Comparison of ENCODE assay signal across 9 mouse cellular contexts in genomic region chr17:43534362-43535222, GRCm38 (mm10). TPM values are rescaled to one million over a fixed set of nuclear protein-coding genes. Genes with fewer than 3 reads are reported as not detected.
DNase-seq lines count a peak whose midpoint lies in the region; ATAC-seq and TF ChIP-seq lines count a peak whose summit lies in the region.
"Had no signal": no experiment of that assay in that cellular context is flagged by ENCODE, and none has a peak within 500 bp of the region (broad histone marks: within the 10 kb centered on the region; RNA-seq: fewer than 3 reads in every experiment).

No protein-coding gene starts in this region.

- 6% methylated on average over 23 of the region's 23 CpGs for WGBS in hindbrain, embryonic 11.5 days

- no peaks in the 10 kb centered on the region for H3K27me3 ChIP-seq in ES-Bruce4 (ENCODE audit: control insufficient read depth, insufficient read depth, low read length, poor library complexity, severe bottlenecking)
- H3K27me3 ChIP-seq in hindbrain, embryonic 11.5 days (ENCODE audit: control insufficient read depth, insufficient read depth, low read length): no peaks in the 10 kb centered on the region

- peak; percentile 88 for ATAC-seq in hindbrain, embryonic 11.5 days (ENCODE audit: low FRiP score)
- ATAC-seq in CD4-positive, CD25-positive, alpha-beta regulatory T cell, adult 4 months: no peak

- TF ChIP-seq EP300 in ES-Bruce4 (IDR thresholded peaks at IDR 0.05; ENCODE audit: insufficient read depth, low read depth, low read length): peak; percentile 45; the same call in 1 of the 2 replicates

- no peaks in the 10 kb centered on the region for H3K4me1 ChIP-seq in ES-Bruce4 (ENCODE audit: control insufficient read depth, insufficient read depth, low read length)
- H3K4me1 ChIP-seq in hindbrain, embryonic 11.5 days (replicated peaks; ENCODE audit: control insufficient read depth, insufficient read depth, low read length): no peaks in the 10 kb centered on the region

- no peak for TF ChIP-seq POLR2A in ES-Bruce4 (IDR thresholded peaks at IDR 0.05; ENCODE audit: insufficient read depth, low read length)

- H3K9me3 ChIP-seq in ES-Bruce4 (replicated peaks; ENCODE audit: control insufficient read depth, insufficient read depth, low read length, poor library complexity, severe bottlenecking): no peaks in the 10 kb centered on the region
- H3K9me3 ChIP-seq in hindbrain, embryonic 11.5 days (ENCODE audit: control insufficient read depth, low read length): no peaks in the 10 kb centered on the region

- no peak overlapping the region for H3K9ac ChIP-seq in ES-Bruce4 (ENCODE audit: low read depth, poor library complexity, severe bottlenecking)
- H3K9ac ChIP-seq in hindbrain, embryonic 11.5 days (ENCODE audit: low read depth, low read length): 0 out of 2 replicates have a peak overlapping the region, but pooled peaks have one; percentile 7

- H3K27ac ChIP-seq in ES-Bruce4 (ENCODE audit: insufficient read depth, low read length): no peak overlapping the region
- no peak overlapping the region; the same call in 1 of the 2 replicates for H3K27ac ChIP-seq in hindbrain, embryonic 11.5 days (ENCODE audit: low read depth, low read length)

- no peak for TF ChIP-seq CTCF in ES-Bruce4 (IDR thresholded peaks at IDR 0.05; ENCODE audit: low read depth, low read length)

- peak overlapping the region; percentile 32 for H3K4me2 ChIP-seq in hindbrain, embryonic 11.5 days (replicated peaks; ENCODE audit: low read depth, low read length)

- no peaks in the 10 kb centered on the region for H3K36me3 ChIP-seq in ES-Bruce4 (ENCODE audit: control insufficient read depth, insufficient read depth, low read length, poor library complexity, severe bottlenecking)
- no peaks in the 10 kb centered on the region for H3K36me3 ChIP-seq in hindbrain, embryonic 11.5 days (ENCODE audit: control insufficient read depth, insufficient read depth, low read length)

- DNase-seq in cerebellum, adult 9-11 months: peak; percentile 20
- DNase-seq in frontal cortex, postnatal 14 days (ENCODE audit: low spot score in 2 of 2): peak; percentile 5 to 15
- DNase-seq in hindbrain, embryonic 11.5 days (ENCODE audit: low spot score): peak; percentile 76
- DNase-seq in layer of hippocampus, postnatal 14 days (ENCODE audit: low spot score in 2 of 2): peak; percentile 25 to 28
- peak; percentile 65 to 72 for DNase-seq in lung, postnatal 4 days
- peak; percentile 4 to 13 for DNase-seq in right cerebral cortex, adult 2 months (ENCODE audit: low spot score in 2 of 2)

- no peak overlapping the region; the same call in 1 of the 2 replicates for H3K4me3 ChIP-seq in ES-Bruce4 (ENCODE audit: low read depth, low read length)
- 0 out of 2 replicates have a peak overlapping the region, but pooled peaks have one; percentile 16 for H3K4me3 ChIP-seq in hindbrain, embryonic 11.5 days (ENCODE audit: low read depth, low read length)

RNA-seq across cellular contexts. Expression of gene Ankrd66, which starts 8.8 kb away (rescaled TPM):
- polyA plus RNA-seq in ES-Bruce4 (2011; ENCODE audit: insufficient read depth, insufficient read length, low read depth, missing spikeins): not detected in 2 replicates
- polyA plus RNA-seq in hindbrain, embryonic 11.5 days (2014; fragmentation: Nextera tagmentation; extraction: Ambion mirVana): 1.2 TPM in 2 replicates
- total RNA-seq in layer of hippocampus, postnatal 14 days (2021): under 1 TPM in 1 of 2 experiments, not detected in 1; 0.51 TPM
- not detected for polyA plus RNA-seq in CD4-positive, CD25-positive, alpha-beta regulatory T cell, adult 4 months (2017; shearing (Covaris generic))

RNA-seq across cellular contexts. Expression of gene Mep1a, which starts 32.0 kb away (rescaled TPM):
- not detected in 2 replicates for polyA plus RNA-seq in ES-Bruce4 (2011; ENCODE audit: insufficient read depth, insufficient read length, low read depth, missing spikeins)
- not detected in 2 replicates for polyA plus RNA-seq in hindbrain, embryonic 11.5 days (2014; fragmentation: Nextera tagmentation; extraction: Ambion mirVana)
- total RNA-seq in layer of hippocampus, postnatal 14 days (2021): not detected
- not detected for polyA plus RNA-seq in CD4-positive, CD25-positive, alpha-beta regulatory T cell, adult 4 months (2017; shearing (Covaris generic))
- total RNA-seq: left cerebral cortex, postnatal 25 days had no signal

RNA-seq across cellular contexts. Expression of gene Pla2g7, which starts 33.3 kb away (rescaled TPM):
- 11.3 and 13.5 TPM in 2 replicates for polyA plus RNA-seq in ES-Bruce4 (2011; ENCODE audit: insufficient read depth, insufficient read length, low read depth, missing spikeins)
- 15.4 and 16.3 TPM in 2 replicates for polyA plus RNA-seq in hindbrain, embryonic 11.5 days (2014; fragmentation: Nextera tagmentation; extraction: Ambion mirVana)
- total RNA-seq in layer of hippocampus, postnatal 14 days (2021): 10 to 100 TPM; 90.7 to 93.7 TPM
- polyA plus RNA-seq in CD4-positive, CD25-positive, alpha-beta regulatory T cell, adult 4 months (2017; shearing (Covaris generic)): 1 to 10 TPM in 1 of 2 experiments, under 1 TPM in 1; 0.30 to 1.5 TPM

Comparison
In these comparisons a context has a peak if more than half of its experiments do, and no peak if none do; other contexts are left out.
1. DNase-seq: peak in every context shown above with its lines; median percentile 76 in hindbrain, embryonic 11.5 days; 68 in lung, postnatal 4 days; 26 in layer of hippocampus, postnatal 14 days; 20 in cerebellum, adult 9-11 months; 10 in frontal cortex, postnatal 14 days; 8 in right cerebral cortex, adult 2 months.